Comparison of ENCODE assay signal across 9 mouse cellular contexts in the genomic region with DNA sequence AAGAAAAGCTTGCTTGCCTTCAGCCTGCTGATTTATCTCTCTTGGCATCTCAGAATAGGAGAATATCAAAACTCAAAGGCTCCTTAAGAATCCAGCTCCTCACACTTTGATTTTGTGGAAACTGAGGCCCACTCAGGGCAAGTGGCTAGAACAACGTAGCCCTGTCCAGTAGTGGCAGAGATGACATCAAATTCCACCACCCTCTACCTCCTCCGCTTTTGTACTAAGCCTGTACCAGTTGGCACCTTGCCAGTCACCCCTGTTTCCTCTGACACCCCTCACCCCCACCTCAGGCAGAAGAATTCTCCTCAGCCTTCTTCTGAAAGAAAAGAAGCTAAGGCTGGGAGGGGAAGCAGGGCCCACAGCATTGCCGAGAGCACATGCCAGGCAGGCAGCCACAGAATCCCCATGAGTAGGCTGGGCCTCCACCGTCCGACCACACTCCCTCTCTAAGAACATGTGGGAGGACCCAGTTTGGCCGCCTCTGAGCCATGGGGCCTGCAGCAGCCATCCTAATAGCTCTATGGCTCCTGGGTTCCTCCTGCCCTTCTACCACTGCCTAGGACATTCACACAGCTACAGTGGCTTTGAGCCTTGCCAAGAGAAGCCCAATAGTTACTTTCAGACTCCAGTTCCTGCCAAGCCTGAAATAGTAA.
DNase-seq lines count a peak whose midpoint lies in the region; ATAC-seq lines count a peak whose summit lies in the region.
"Had no signal": no experiment of that assay in that cellular context is flagged by ENCODE, and none has a peak within 500 bp of the region (broad histone marks: within the 10 kb centered on the region; RNA-seq: fewer than 3 reads in every experiment).

No protein-coding gene starts in this region.

- H3K27ac ChIP-seq in embryonic facial prominence, embryonic 12.5 days: peak overlapping the region; percentile 58
- no peak overlapping the region for H3K27ac ChIP-seq in heart, embryonic 11.5 days (ENCODE audit: low read depth, low read length)
- peak overlapping the region; percentile 66 for H3K27ac ChIP-seq in stomach, embryonic 16.5 days (ENCODE audit: low read length)

- peak; percentile 59; the same call in 1 of the 2 replicates for ATAC-seq in embryonic facial prominence, embryonic 12.5 days (ENCODE audit: insufficient number of reproducible peaks, insufficient read depth, low FRiP score, low TSS enrichment)
- ATAC-seq in heart, embryonic 11.5 days (replicated peaks; ENCODE audit: insufficient number of reproducible peaks, low FRiP score, low TSS enrichment): no peak
- ATAC-seq in stomach, embryonic 16.5 days (ENCODE audit: insufficient read depth, low FRiP score): peak; percentile 88
- ATAC-seq: Patski had no signal

- H3K27me3 ChIP-seq in embryonic facial prominence, embryonic 12.5 days: 0 out of 2 replicates have a peak, but pooled peaks cover 3% of the 10 kb centered on the region
- H3K27me3 ChIP-seq in heart, embryonic 11.5 days (ENCODE audit: control insufficient read depth, insufficient read depth, low read length): peaks cover 7% of the 10 kb centered on the region
- no peaks in the 10 kb centered on the region for H3K27me3 ChIP-seq in stomach, embryonic 16.5 days (ENCODE audit: control insufficient read depth, insufficient read depth, low read length)
- H3K27me3 ChIP-seq: Patski had no signal

- no peak overlapping the region for H3K9ac ChIP-seq in embryonic facial prominence, embryonic 12.5 days
- peak overlapping the region; percentile 46; the same call in 1 of the 2 replicates for H3K9ac ChIP-seq in heart, embryonic 11.5 days (ENCODE audit: low read depth, low read length)
- H3K9ac ChIP-seq in stomach, embryonic 16.5 days (ENCODE audit: low read length): 0 out of 2 replicates have a peak overlapping the region, but pooled peaks have one; percentile 26

- peak; percentile 18 for DNase-seq in kidney, adult 18-20 months
- no peak for DNase-seq in kidney, adult 8-10 months
- peak; percentile 70 to 81 for DNase-seq in kidney, postnatal 4 days
- DNase-seq in lung, postnatal 14 days: peak; percentile 63
- DNase-seq in spleen, adult 18-20 months: no peak

- H3K4me2 ChIP-seq in embryonic facial prominence, embryonic 12.5 days (replicated peaks): no peak overlapping the region
- no peak overlapping the region; the same call in 1 of the 2 replicates for H3K4me2 ChIP-seq in heart, embryonic 11.5 days
- H3K4me2 ChIP-seq in stomach, embryonic 16.5 days (ENCODE audit: low read depth, low read length): no peak overlapping the region

- H3K4me1 ChIP-seq in embryonic facial prominence, embryonic 12.5 days: peaks cover 29% of the 10 kb centered on the region
- H3K4me1 ChIP-seq in heart, embryonic 11.5 days (ENCODE audit: control insufficient read depth, insufficient read depth, low read length): peaks cover 9% of the 10 kb centered on the region
- H3K4me1 ChIP-seq in stomach, embryonic 16.5 days (ENCODE audit: control insufficient read depth, insufficient read depth, low read length): peaks cover 29% of the 10 kb centered on the region

- H3K9me3 ChIP-seq in embryonic facial prominence, embryonic 12.5 days: no peaks in the 10 kb centered on the region
- H3K9me3 ChIP-seq in heart, embryonic 11.5 days (replicated peaks; ENCODE audit: control insufficient read depth, low read length): no peaks in the 10 kb centered on the region
- H3K9me3 ChIP-seq in stomach, embryonic 16.5 days (replicated peaks; ENCODE audit: control insufficient read depth, low read length): no peaks in the 10 kb centered on the region

- H3K36me3 ChIP-seq in embryonic facial prominence, embryonic 12.5 days: no peaks in the 10 kb centered on the region
- H3K36me3 ChIP-seq in heart, embryonic 11.5 days (ENCODE audit: control insufficient read depth, insufficient read depth, low read length): no peaks in the 10 kb centered on the region
- no peaks in the 10 kb centered on the region for H3K36me3 ChIP-seq in stomach, embryonic 16.5 days (ENCODE audit: control insufficient read depth, insufficient read depth, low read length)

- 22% methylated on average over 6 of the region's 6 CpGs for WGBS in embryonic facial prominence, embryonic 12.5 days
- 29% methylated on average over 6 of the region's 6 CpGs for WGBS in heart, embryonic 11.5 days (ENCODE audit: insufficient replicate concordance)
- WGBS in stomach, embryonic 16.5 days: 27% methylated on average over 6 of the region's 6 CpGs

- H3K4me3 ChIP-seq in embryonic facial prominence, embryonic 12.5 days: no peak overlapping the region
- H3K4me3 ChIP-seq in heart, embryonic 11.5 days (ENCODE audit: low read depth, low read length): no peak overlapping the region
- H3K4me3 ChIP-seq in stomach, embryonic 16.5 days (replicated peaks; ENCODE audit: low read length): no peak overlapping the region

Comparison
In these comparisons a context has a peak if more than half of its experiments do, and no peak if none do; other contexts are left out.
1. DNase-seq: peak in kidney, adult 18-20 months (single experiment), kidney, postnatal 4 days (2 of 2) and lung, postnatal 14 days (single experiment); none in kidney, adult 8-10 months (0 of 2) and spleen, adult 18-20 months (0 of 2).